Mouse (Mus musculus) liver, postnatal 0 days (tissue): Measurements from ENCODE around the gene Prkab2. TPM values are rescaled to one million over a fixed set of nuclear protein-coding genes. Genes with fewer than 3 reads are reported as not detected.

Source experiments
- ATAC-seq: fragments of 200-750 bp; cut with Nextera tagmentation; 2 replicates; pipeline ENCODE4 v1.8.0; 2017; ENCODE audit warnings: mild to moderate bottlenecking, moderate library complexity
- DNase-seq: peaks from one replicate; pipeline ENCODE4 v3.0.0-alpha.2; 2016
- H3K27ac ChIP-seq: fragments of 300-500 bp; sonication (generic); 2 replicates; pipeline ENCODE4 v1.5.1; 2014; ENCODE audit warnings: antibody characterized with exemption, moderate library complexity, mild to moderate bottlenecking, low read depth
- H3K27me3 ChIP-seq: fragments of 300-500 bp; sonication (generic); 2 replicates; pipeline ENCODE4 v1.6.1; 2014; ENCODE audit warnings: low read length, control low read depth, mixed read lengths; ENCODE audit not compliant: insufficient read depth
- H3K36me3 ChIP-seq: fragments of 300-500 bp; sonication (generic); replicated peaks from 2 replicates; pipeline ENCODE4 v1.6.1; 2014; ENCODE audit warnings: mild to moderate bottlenecking, control low read depth, low read length, moderate library complexity, mixed read lengths; ENCODE audit not compliant: insufficient read depth
- H3K4me1 ChIP-seq: fragments of 300-500 bp; sonication (generic); 2 replicates; pipeline ENCODE4 v1.6.1; 2014; ENCODE audit warnings: antibody characterized with exemption, mild to moderate bottlenecking, control low read depth; ENCODE audit not compliant: insufficient read depth
- H3K4me2 ChIP-seq: fragments of 300-500 bp; sonication (generic); 2 replicates; pipeline ENCODE4 v1.6.1; 2014; ENCODE audit warnings: low read depth, mild to moderate bottlenecking, low read length, moderate library complexity, mixed read lengths
- H3K4me3 ChIP-seq: fragments of 300-500 bp; sonication (generic); 2 replicates; pipeline ENCODE4 v1.5.1; 2014; ENCODE audit warnings: low read depth, low read length
- H3K9ac ChIP-seq: fragments of 300-500 bp; sonication (generic); replicated peaks from 2 replicates; pipeline ENCODE4 v1.6.1; 2014; ENCODE audit warnings: mild to moderate bottlenecking, moderate library complexity
- H3K9me3 ChIP-seq: fragments of 300-500 bp; sonication (generic); 2 replicates; pipeline ENCODE4 v1.6.1; 2016; ENCODE audit warnings: mild to moderate bottlenecking, control low read depth, low read length, mixed read lengths
- CTCF ChIP-seq: sonication (generic); IDR thresholded peaks from 2 replicates; pipeline ENCODE4 v1.5.1; 2016; ENCODE audit warnings: antibody characterized with exemption, low read depth
- EP300 ChIP-seq: IDR thresholded peaks from 2 replicates; pipeline ENCODE4 v1.6.1; 2016; ENCODE audit warnings: antibody characterized with exemption, low read depth, mild to moderate bottlenecking
- WGBS: fragments of 180-500 bp; shearing (Covaris S2); extraction: QIAGEN DNeasy Blood & Tissue Kit; methylation state at CpG from one replicate; pipeline ENCODE4 v1.1.7; 2014; ENCODE audit not compliant: insufficient replicate concordance; 5-methylcytosine and 5-hydroxymethylcytosine counted together
- polyA plus RNA-seq: library from polyadenylated mRNA; unstranded; fragments of >200 nt; fragmentation: Nextera tagmentation; extraction: Ambion mirVana; gene quantifications from 2 replicates; pipeline ENCODE4 v1.2.1, GENCODE M21; 2015

Prkab2 gene
- polyA plus RNA-seq, 1 experiment from 2014 or later = 1.1 TPM

DNA sequence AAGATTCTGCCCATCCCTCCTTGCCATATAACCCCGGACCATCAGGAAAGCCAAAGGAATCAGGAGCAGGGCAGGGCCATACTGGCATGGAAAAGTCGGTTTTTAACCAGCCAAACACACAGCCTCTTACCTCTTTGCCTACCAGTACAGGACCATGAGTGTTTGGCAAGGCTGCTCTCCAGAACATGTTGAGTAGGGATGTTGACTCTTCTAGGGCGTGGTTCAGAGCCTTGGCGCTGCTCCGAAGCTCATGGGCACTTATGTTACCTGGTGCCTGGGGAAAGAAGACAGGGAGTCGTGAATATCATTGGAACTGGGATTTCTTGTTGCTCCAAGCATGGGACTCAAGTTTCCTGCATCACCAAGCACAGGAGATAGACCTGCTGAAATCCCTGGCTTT is 35.8 kb downstream of the Prkab2 start:
- Histone ChIP-seq H3K4me1 (no peaks in the 10 kb centered on the region), H3K9ac (no peak overlapping the region), H3K4me3 (no peak overlapping the region), H3K36me3 (0 out of 2 replicates have a peak, but pooled peaks cover 5% of the 10 kb centered on the region), H3K27me3 (no peaks in the 10 kb centered on the region), H3K27ac (no peak overlapping the region), H3K9me3 (no peaks in the 10 kb centered on the region), H3K4me2 (no peak overlapping the region)
- WGBS = 69% methylated on average over 6 of the region's 6 CpGs
- ATAC-seq (no peak), DNase-seq (no peak)
- TF ChIP-seq CTCF (no peak), EP300 (no peak)

- Histone ChIP-seq H3K9ac (no peak overlapping the region), H3K4me3 (no peak overlapping the region), H3K4me1 (no peaks in the 10 kb centered on the region), H3K9me3 (no peaks in the 10 kb centered on the region), H3K27me3 (no peaks in the 10 kb centered on the region), H3K27ac (no peak overlapping the region), H3K36me3 (peaks cover 5% of the 10 kb centered on the region; the same call in 1 of the 2 replicates), H3K4me2 (no peak overlapping the region)
- no peak for DNase-seq
- no peak for ATAC-seq
- 73% methylated on average over 9 of the region's 9 CpGs for WGBS
- TF ChIP-seq EP300 (no peak), CTCF (no peak)
These were observed 38.9 kb downstream of the Prkab2 start for GRCm38 (mm10) chr3:97696866-97697265.

GRCm38 (mm10) chr3:97697291-97697690 is 39.3 kb downstream of the Prkab2 start:
- no peaks in the 10 kb centered on the region for H3K9me3 ChIP-seq
- H3K4me1 ChIP-seq = no peaks in the 10 kb centered on the region
- DNase-seq (no peak), ATAC-seq (no peak)
- no peak overlapping the region for H3K9ac ChIP-seq
- H3K4me2 ChIP-seq = no peak overlapping the region
- no peak overlapping the region for H3K27ac ChIP-seq
- no peak for TF ChIP-seq CTCF
- no peak for TF ChIP-seq EP300
- WGBS = 66% methylated on average over 9 of the region's 9 CpGs
- H3K27me3 ChIP-seq = no peaks in the 10 kb centered on the region
- H3K4me3 ChIP-seq = no peak overlapping the region
- H3K36me3 ChIP-seq = peaks cover 5% of the 10 kb centered on the region; the same call in 1 of the 2 replicates

- WGBS = 73% methylated on average over 3 of the region's 3 CpGs
- Histone ChIP-seq H3K36me3 (peaks cover 5% of the 10 kb centered on the region; the same call in 1 of the 2 replicates), H3K4me3 (no peak overlapping the region), H3K27me3 (no peaks in the 10 kb centered on the region), H3K27ac (no peak overlapping the region), H3K4me2 (no peak overlapping the region), H3K9me3 (no peaks in the 10 kb centered on the region), H3K9ac (no peak overlapping the region), H3K4me1 (no peaks in the 10 kb centered on the region)
- TF ChIP-seq EP300 (no peak), CTCF (no peak)
- ATAC-seq (no peak), DNase-seq (no peak)
These were observed 41.1 kb downstream of the Prkab2 start for GRCm38 (mm10) chr3:97699061-97699460.

GRCm38 (mm10) chr3:97701198-97701597 is 43.2 kb downstream of the Prkab2 start:
- no peak for DNase-seq
- 41% methylated on average over 3 of the region's 3 CpGs for WGBS
- Histone ChIP-seq H3K4me3 (no peak overlapping the region), H3K4me2 (no peak overlapping the region), H3K36me3 (peaks cover 2% of the 10 kb centered on the region; the same call in 1 of the 2 replicates), H3K27me3 (no peaks in the 10 kb centered on the region), H3K4me1 (no peaks in the 10 kb centered on the region), H3K27ac (no peak overlapping the region), H3K9ac (no peak overlapping the region), H3K9me3 (no peaks in the 10 kb centered on the region)
- ATAC-seq = no peak
- no peak for TF ChIP-seq EP300
- no peak for TF ChIP-seq CTCF

DNA sequence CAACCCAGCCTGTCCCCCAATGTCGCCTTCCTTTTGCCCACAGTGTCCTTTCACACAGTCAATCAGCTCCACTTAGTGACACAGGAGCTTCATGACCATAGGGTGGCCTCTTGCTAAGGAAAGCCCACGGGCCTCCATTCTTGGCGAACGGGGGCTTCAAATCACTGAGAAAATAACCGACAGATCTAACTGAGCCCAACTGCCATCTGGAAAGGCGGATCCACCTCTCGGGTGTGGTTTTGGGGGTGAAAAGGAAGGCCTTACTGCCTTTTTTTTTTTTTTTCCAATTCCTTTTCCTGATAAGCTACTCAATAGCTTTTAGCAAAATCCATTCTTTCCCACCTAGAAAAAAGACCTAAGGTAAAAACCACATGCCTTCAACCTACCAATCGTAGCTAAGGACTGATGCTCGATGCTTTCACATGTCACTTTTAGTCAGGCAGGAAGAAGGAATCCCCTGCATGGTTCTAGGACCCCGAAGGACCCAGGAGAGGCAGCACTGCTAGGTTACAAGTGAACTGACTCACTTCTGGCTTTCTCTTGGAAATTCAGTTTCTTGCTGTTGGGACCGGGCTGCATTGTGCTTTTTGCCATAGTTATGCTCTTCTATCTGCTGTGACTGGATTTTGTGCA is 44.6 kb downstream of the Prkab2 start:
- no peak overlapping the region for H3K4me3 ChIP-seq
- H3K4me1 ChIP-seq = no peaks in the 10 kb centered on the region
- no peaks in the 10 kb centered on the region for H3K27me3 ChIP-seq
- DNase-seq = no peak
- no peaks in the 10 kb centered on the region for H3K9me3 ChIP-seq
- H3K4me2 ChIP-seq = no peak overlapping the region
- H3K9ac ChIP-seq = no peak overlapping the region
- peaks cover 2% of the 10 kb centered on the region; the same call in 1 of the 2 replicates for H3K36me3 ChIP-seq
- TF ChIP-seq CTCF (no peak), EP300 (no peak)
- ATAC-seq = no peak
- no peak overlapping the region for H3K27ac ChIP-seq
- WGBS = 71% methylated on average over 11 of the region's 11 CpGs
